Mouse (Mus musculus) heart, embryonic 15.5 days (tissue): Measurements from ENCODE around the gene Smco4. TPM values are rescaled to one million over a fixed set of nuclear protein-coding genes. Genes with fewer than 3 reads are reported as not detected.
"Not testable (repeated sequence)": the region's sequence is repeated elsewhere in the genome, so short reads cannot be mapped to it uniquely, and the experiment has no call there.

Experiments
- ATAC-seq: fragments of 200-750 bp; cut with Nextera tagmentation; replicated peaks from 2 replicates; pipeline ENCODE4 v1.8.0; 2017; ENCODE audit warnings: low read depth, moderate TSS enrichment; ENCODE audit not compliant: insufficient number of reproducible peaks, insufficient read depth, low FRiP score
- H3K27ac ChIP-seq: fragments of 300-500 bp; sonication (generic); 2 replicates; pipeline ENCODE4 v1.5.1; 2015; ENCODE audit warnings: mild to moderate bottlenecking, inconsistent platforms
- H3K27me3 ChIP-seq: fragments of 300-500 bp; sonication (generic); 2 replicates; pipeline ENCODE4 v1.6.1; 2015; ENCODE audit warnings: inconsistent platforms
- H3K36me3 ChIP-seq: fragments of 300-500 bp; sonication (generic); 2 replicates; pipeline ENCODE4 v1.6.1; 2015; ENCODE audit warnings: mild to moderate bottlenecking, inconsistent platforms
- H3K4me1 ChIP-seq: fragments of 300-500 bp; sonication (generic); replicated peaks from 2 replicates; pipeline ENCODE4 v1.6.1; 2015; ENCODE audit warnings: inconsistent platforms
- H3K4me2 ChIP-seq: fragments of 300-500 bp; sonication (generic); 2 replicates; pipeline ENCODE4 v1.6.1; 2015; ENCODE audit warnings: inconsistent platforms, mild to moderate bottlenecking, moderate library complexity
- H3K4me3 ChIP-seq: fragments of 300-500 bp; sonication (generic); 2 replicates; pipeline ENCODE4 v1.5.1; 2015; ENCODE audit warnings: mild to moderate bottlenecking, inconsistent platforms
- H3K9ac ChIP-seq: fragments of 300-500 bp; sonication (generic); 2 replicates; pipeline ENCODE4 v1.6.1; 2015; ENCODE audit warnings: mild to moderate bottlenecking, inconsistent platforms
- H3K9me3 ChIP-seq: fragments of 300-500 bp; sonication (generic); replicated peaks from 2 replicates; pipeline ENCODE4 v1.6.1; 2016; ENCODE audit warnings: inconsistent platforms
- WGBS: fragments of 180-500 bp; shearing (Covaris S2); methylation state at CpG from one replicate; pipeline ENCODE4 v1.1.7; 2015; ENCODE audit warnings: mixed read lengths; 5-methylcytosine and 5-hydroxymethylcytosine counted together
- polyA plus RNA-seq: library from polyadenylated mRNA; unstranded; fragments of >200 nt; fragmentation: Nextera tagmentation; extraction: Ambion mirVana; gene quantifications from 2 replicates; pipeline ENCODE4 v1.2.1, GENCODE M21; 2015

The Smco4 gene
- polyA plus RNA-seq, 1 experiment from 2014 or later, result 2.1 TPM

GRCm38 (mm10) chr9:15493925-15494558, 810 bp downstream of the Smco4 start:
- WGBS, result 6% methylated on average over 26 of the region's 37 CpGs
- ATAC-seq, result peak; percentile 66
- peaks cover 27% of the 10 kb centered on the region for H3K4me1 ChIP-seq

DNA sequence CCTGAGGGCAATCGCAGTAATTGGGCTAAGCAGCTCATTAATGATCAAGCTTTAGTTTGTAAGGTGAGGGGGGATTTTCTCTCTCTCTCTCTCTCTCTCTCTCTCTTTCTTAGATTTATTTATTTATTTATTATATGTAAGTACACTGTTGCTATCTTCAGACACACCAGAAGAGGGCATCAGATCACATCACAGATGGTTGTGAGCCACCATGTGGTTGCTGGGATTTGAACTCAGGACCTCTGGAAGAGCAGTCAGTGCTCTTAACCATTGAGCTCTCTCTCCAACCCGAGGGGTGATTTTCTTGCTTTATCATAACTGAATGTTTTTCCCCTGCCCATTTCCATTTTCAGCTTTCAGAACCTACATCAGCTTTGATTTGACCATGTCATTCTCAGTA, 2.0 kb downstream of the Smco4 start:
- H3K27ac ChIP-seq, H3K9me3 ChIP-seq, H3K27me3 ChIP-seq, H3K4me3 ChIP-seq, H3K9ac ChIP-seq, H3K4me2 ChIP-seq, ATAC-seq, H3K36me3 ChIP-seq: not testable (repeated sequence)
- 91% methylated on average over 2 of the region's 2 CpGs for WGBS
- peaks cover 27% of the 10 kb centered on the region for H3K4me1 ChIP-seq

More at GRCm38 (mm10) chr9:15493925-15494558, 810 bp downstream of the Smco4 start:
- H3K36me3 ChIP-seq, result no peaks in the 10 kb centered on the region
- peak overlapping the region; percentile 91 for H3K4me2 ChIP-seq
- peaks cover 5% of the 10 kb centered on the region; the same call in 1 of the 2 replicates for H3K27me3 ChIP-seq
- H3K4me3 ChIP-seq, result peak overlapping the region; percentile 85
- peak overlapping the region; percentile 89 for H3K9ac ChIP-seq
- peak overlapping the region; percentile 39 for H3K27ac ChIP-seq
- H3K9me3 ChIP-seq, result no peaks in the 10 kb centered on the region

DNA sequence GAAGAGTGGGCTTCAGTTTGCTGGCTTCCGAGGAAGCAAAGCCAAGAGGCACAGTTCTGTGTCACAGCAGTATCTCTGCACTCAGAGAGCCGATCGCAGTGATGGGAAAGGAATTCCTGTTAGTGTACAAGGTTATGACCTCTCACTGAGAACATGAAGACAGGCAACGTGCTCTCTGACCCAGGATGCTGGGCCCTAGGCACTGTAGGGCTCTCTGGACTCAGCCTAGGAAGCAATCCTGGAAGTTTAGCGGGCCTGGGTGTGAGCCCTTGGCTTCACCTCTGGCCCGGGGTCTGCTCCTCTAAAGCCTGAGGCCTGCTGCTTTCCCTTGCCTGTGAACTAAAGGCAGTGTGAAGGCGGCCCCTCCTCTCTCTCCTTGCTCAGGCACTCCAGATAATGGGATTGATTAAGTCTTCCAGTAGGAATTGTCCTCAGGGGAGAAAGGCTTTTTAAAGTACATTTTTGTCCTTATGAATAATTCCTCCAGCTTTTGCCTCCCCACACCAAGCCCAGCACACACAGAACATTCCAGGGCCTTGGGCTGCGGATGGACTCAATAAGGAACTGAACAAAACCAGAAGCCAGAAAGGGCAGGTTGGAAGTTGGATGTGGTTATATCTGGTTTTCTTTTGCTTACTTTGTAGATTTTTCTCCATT, 2.8 kb downstream of the Smco4 start:
- Histone ChIP-seq H3K4me2 (no peak overlapping the region), H3K4me3 (no peak overlapping the region), H3K27me3 (peaks cover 5% of the 10 kb centered on the region; the same call in 1 of the 2 replicates), H3K9ac (no peak overlapping the region), H3K36me3 (no peaks in the 10 kb centered on the region), H3K9me3 (no peaks in the 10 kb centered on the region), H3K27ac (no peak overlapping the region), H3K4me1 (peaks cover 20% of the 10 kb centered on the region)
- ATAC-seq, result no peak
- 42% methylated on average over 8 of the region's 8 CpGs for WGBS

GRCm38 (mm10) chr9:15500025-15500424, 6.8 kb downstream of the Smco4 start:
- Histone ChIP-seq H3K36me3 (no peaks in the 10 kb centered on the region), H3K9me3 (no peaks in the 10 kb centered on the region), H3K9ac (no peak overlapping the region), H3K27ac (no peak overlapping the region), H3K27me3 (no peaks in the 10 kb centered on the region), H3K4me1 (peaks cover 26% of the 10 kb centered on the region), H3K4me3 (no peak overlapping the region), H3K4me2 (no peak overlapping the region)
- 89% methylated on average over 5 of the region's 5 CpGs for WGBS
- ATAC-seq, result no peak

DNA sequence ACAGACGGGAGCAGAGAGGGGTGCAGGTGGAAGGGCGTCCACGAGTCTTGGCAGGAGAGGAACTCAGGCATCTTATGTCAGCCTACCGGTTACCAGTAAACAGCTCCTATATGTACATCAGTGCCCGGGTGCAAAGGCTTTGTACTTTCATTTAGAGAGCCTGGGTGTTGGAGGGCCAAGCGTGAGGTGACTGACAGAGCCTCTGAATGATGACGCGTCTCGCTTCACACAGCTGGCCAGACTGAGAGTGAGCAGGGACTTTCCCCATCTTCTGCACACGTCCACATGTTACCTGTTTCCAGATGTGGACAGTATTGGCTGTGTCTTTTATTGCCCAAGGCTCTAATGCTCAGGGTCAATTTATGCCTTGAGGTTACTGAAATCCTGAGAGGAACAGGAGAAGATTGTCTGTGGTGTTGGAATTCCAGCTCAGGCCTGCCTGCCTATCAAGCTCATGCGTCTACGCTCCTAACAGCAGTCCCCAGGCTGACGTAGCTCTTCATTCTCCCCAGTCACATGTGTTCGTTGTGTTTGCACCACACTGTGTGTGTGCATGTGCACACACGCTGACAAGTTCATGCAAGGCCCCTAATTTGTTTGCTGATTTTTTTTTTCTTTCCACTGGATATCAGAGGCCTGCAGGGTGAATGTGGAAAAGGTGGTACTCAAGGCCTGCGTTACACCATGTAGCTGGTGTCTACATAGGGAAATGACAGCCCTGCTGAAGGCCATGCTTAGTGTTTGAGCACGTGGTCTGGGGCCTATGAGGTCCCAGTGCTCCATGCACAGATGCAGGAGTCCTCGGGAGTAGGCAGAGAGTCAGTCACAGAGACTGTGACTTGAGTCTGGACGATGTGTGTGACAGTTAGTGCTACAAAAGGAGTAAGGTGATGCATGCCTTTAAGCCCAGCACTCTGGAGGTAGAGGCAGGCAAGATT, 8.4 kb downstream of the Smco4 start:
- H3K36me3 ChIP-seq, result no peaks in the 10 kb centered on the region
- ATAC-seq, result no peak
- no peak overlapping the region for H3K4me2 ChIP-seq
- peaks cover 21% of the 10 kb centered on the region for H3K4me1 ChIP-seq
- no peaks in the 10 kb centered on the region for H3K9me3 ChIP-seq
- H3K4me3 ChIP-seq, result no peak overlapping the region
- WGBS, result 70% methylated on average over 19 of the region's 19 CpGs
- no peaks in the 10 kb centered on the region for H3K27me3 ChIP-seq
- H3K27ac ChIP-seq, result no peak overlapping the region
- H3K9ac ChIP-seq, result no peak overlapping the region

- Histone ChIP-seq H3K36me3 (no peaks in the 10 kb centered on the region), H3K27ac (no peak overlapping the region), H3K27me3 (no peaks in the 10 kb centered on the region), H3K4me3 (no peak overlapping the region), H3K9me3 (no peaks in the 10 kb centered on the region), H3K9ac (no peak overlapping the region), H3K4me1 (peaks cover 29% of the 10 kb centered on the region), H3K4me2 (no peak overlapping the region)
- WGBS, result 68% methylated on average over 7 of the region's 7 CpGs
- ATAC-seq, result no peak
These were observed 9.2 kb downstream of the Smco4 start for GRCm38 (mm10) chr9:15502476-15502875.

GRCm38 (mm10) chr9:15503307-15503706, 10.1 kb downstream of the Smco4 start:
- Histone ChIP-seq H3K27ac (no peak overlapping the region), H3K4me3 (no peak overlapping the region), H3K36me3 (no peaks in the 10 kb centered on the region), H3K9ac (no peak overlapping the region), H3K9me3 (no peaks in the 10 kb centered on the region), H3K27me3 (no peaks in the 10 kb centered on the region), H3K4me1 (peaks cover 37% of the 10 kb centered on the region), H3K4me2 (no peak overlapping the region)
- ATAC-seq, result no peak
- 69% methylated on average over 10 of the region's 10 CpGs for WGBS

DNA sequence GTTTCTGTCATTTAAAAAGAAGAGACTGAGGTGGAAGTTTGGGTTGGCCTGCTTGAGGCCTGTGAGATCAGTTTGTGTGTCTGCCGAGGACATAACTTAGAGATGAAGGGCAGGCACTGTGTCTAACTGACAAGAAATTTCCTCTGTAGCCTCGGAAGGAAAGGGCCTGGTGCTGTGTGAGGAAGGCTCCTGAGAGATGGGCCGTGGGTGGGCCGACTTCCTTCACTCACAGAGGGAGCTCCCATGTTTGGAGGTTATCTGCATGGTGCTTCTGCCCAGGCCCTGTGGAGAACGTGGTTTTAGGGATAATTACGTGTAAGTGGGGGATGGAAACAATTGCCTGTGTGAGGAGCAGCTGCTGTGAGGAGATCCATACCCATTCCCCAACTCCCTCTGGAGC, 10.6 kb downstream of the Smco4 start:
- 44% methylated on average over 6 of the region's 6 CpGs for WGBS
- H3K4me2 ChIP-seq, result no peak overlapping the region
- H3K27ac ChIP-seq, result no peak overlapping the region
- H3K36me3 ChIP-seq, result no peaks in the 10 kb centered on the region
- no peak for ATAC-seq
- H3K9me3 ChIP-seq, result no peaks in the 10 kb centered on the region
- peaks cover 37% of the 10 kb centered on the region for H3K4me1 ChIP-seq
- H3K4me3 ChIP-seq, result no peak overlapping the region
- H3K27me3 ChIP-seq, result no peaks in the 10 kb centered on the region
- no peak overlapping the region for H3K9ac ChIP-seq

DNA sequence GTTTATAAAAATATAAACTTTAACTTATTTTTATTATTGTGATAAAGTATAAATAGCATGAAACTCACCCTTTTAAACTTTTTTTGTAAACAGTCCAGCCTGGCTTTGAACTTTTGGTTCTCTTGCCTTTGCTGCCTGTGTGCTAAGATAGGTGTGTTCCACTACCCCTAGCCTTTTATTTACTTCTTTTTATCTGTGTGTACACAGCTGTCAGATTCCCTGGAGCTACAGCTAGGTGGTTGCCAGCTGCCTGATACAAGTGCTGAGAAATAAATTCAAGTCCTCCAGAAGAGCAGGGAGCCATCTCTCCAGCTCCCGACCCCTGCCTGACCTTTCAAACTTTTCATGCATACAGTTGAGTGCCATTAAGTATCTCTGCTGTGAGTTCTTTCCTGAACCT, 12.1 kb downstream of the Smco4 start:
- ATAC-seq, result no peak

GRCm38 (mm10) chr9:15506863-15507262, 13.6 kb downstream of the Smco4 start:
- Histone ChIP-seq H3K27me3 (no peaks in the 10 kb centered on the region), H3K27ac (peak overlapping the region; percentile 28), H3K4me1 (peaks cover 37% of the 10 kb centered on the region), H3K9ac (no peak overlapping the region), H3K4me2 (no peak overlapping the region), H3K4me3 (no peak overlapping the region), H3K36me3 (no peaks in the 10 kb centered on the region), H3K9me3 (no peaks in the 10 kb centered on the region)
- no peak for ATAC-seq
- WGBS, result 57% methylated on average over 3 of the region's 3 CpGs

More for the DNA sequence above, 12.1 kb downstream of the Smco4 start:
- Histone ChIP-seq H3K4me1 (peaks cover 37% of the 10 kb centered on the region), H3K27ac (no peak overlapping the region), H3K27me3 (no peaks in the 10 kb centered on the region), H3K4me2 (no peak overlapping the region), H3K9ac (no peak overlapping the region), H3K4me3 (no peak overlapping the region), H3K36me3 (no peaks in the 10 kb centered on the region), H3K9me3 (no peaks in the 10 kb centered on the region)
- WGBS, result 48% methylated on average over 1 of the region's 1 CpGs

DNA sequence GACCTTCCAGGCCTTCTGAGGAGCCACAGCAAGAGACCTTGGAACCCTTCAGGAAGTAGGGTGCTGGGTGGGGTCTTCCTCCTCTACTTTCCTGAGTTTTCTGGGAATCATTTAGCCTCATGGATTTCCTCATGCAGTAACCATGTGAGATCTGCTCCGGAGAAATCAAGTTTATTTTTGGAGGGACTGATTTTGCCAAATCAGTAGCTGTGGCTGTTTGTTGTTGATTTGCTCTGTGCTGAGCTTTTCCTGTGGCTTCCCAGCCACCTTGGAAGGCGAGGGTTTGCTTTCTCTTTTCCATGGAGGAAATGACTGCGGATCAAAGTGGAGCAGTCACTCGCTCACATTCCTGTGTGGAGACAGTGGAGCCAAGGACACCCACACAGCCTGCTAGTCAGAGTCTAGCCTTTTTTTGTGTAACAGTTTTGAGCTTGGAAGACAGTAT, 14.2 kb downstream of the Smco4 start:
- Histone ChIP-seq H3K27ac (peak overlapping the region; percentile 28), H3K9ac (no peak overlapping the region), H3K36me3 (no peaks in the 10 kb centered on the region), H3K4me1 (peaks cover 39% of the 10 kb centered on the region), H3K4me2 (no peak overlapping the region), H3K9me3 (no peaks in the 10 kb centered on the region), H3K27me3 (no peaks in the 10 kb centered on the region), H3K4me3 (no peak overlapping the region)
- ATAC-seq, result no peak
- 41% methylated on average over 4 of the region's 4 CpGs for WGBS
